Mouse (Mus musculus): ENCODE data around the gene Adam1a. TPM values are rescaled to one million over a fixed set of nuclear protein-coding genes. Genes with fewer than 3 reads are reported as not detected.

Gene Adam1a
- polyA plus RNA-seq, 1 experiment from 2014 or later = 1.5 TPM

DNA sequence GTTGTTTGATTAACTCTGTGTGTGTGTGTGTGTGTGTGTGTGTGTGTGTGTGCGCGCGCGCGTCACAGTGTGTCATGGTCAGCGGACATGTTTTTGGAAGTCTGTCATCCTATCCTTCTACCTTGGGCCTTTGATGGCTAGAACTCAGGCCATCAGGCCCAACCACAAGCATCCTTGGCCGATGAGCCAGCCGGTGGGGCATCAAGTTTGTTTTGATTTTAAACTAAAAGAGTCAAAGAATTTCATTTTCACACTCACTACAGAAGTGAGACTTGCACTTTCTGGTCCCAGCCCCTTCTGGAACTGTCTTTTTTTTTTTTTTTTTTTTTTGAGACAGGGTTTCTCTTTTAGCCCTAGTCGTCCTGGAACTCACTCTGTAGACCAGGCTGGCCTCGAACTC is 39.7 kb upstream of the Adam1a start:
- H3K9me3 ChIP-seq = no peaks in the 10 kb centered on the region
- H3K9ac ChIP-seq = no peak overlapping the region
- no peak overlapping the region for H3K27ac ChIP-seq
- H3K4me3 ChIP-seq = no peak overlapping the region
- H3K27me3 ChIP-seq = no peaks in the 10 kb centered on the region
- H3K4me1 ChIP-seq = peaks cover 18% of the 10 kb centered on the region
- no peak for ATAC-seq (ENCODE audit: insufficient number of reproducible peaks, low FRiP score, low TSS enrichment, low read depth)
- H3K4me2 ChIP-seq = no peak overlapping the region
- H3K36me3 ChIP-seq = peaks cover 6% of the 10 kb centered on the region; the same call in 1 of the 2 replicates
- 95% methylated on average over 10 of the region's 10 CpGs for WGBS

DNA sequence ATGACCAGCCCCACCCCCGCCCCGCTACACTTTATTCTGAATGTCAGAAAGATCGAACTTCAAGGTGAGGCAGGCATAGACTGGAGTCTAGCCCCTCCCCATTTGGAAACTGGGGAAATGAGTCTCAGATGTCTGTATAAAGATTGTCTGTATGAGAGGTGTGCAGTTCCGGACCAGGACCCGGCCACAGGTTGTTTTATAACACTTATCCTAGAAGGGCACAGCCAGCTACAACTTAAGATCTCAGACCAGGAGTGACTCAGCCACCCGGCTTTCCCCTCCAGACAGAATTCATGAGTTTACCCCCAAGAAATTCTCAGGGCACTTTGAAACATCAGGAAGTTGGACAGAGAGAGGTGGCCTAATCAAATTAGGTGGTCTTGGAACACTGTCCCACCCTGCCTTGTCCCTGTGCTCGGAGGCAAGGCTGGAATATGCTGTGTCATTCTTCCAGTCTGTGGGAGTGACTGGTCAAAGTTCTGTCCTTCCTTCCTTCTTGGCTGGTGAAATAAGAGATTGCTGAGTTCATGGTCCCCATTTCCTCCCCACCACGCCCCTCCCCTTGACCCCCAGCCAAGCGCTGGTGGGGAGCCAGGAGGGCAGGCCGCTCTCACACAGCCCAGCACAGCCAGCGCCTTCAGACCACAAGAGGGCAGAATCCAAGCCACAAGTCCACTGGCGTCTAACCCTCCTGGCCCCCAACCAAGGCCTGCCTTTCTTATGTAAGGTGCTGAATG is 38.7 kb upstream of the Adam1a start:
- peak overlapping the region; percentile 63 for H3K27ac ChIP-seq
- 54% methylated on average over 12 of the region's 12 CpGs for WGBS

DNA sequence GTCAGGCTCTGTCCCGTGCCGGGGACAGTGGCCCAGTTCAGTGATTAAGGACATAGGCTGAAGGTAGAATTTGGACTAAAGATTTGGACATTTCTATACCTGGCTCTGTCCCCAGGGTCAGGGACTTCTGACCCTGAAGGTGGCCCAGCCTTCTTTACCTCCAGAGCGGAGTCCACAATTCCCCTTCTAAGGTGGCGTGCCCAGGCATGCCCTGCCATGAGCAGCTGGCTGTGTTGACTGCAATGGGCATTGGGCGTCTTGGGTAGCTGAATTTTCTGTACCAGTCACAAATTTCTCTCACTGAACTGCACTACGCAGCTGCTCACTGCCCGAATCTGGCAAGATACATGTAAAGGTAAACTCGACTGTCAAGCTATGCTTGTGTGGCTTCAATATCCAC is 36.7 kb upstream of the Adam1a start:
- 78% methylated on average over 8 of the region's 8 CpGs for WGBS
- no peaks in the 10 kb centered on the region for H3K9me3 ChIP-seq
- H3K9ac ChIP-seq = no peak overlapping the region
- ATAC-seq (ENCODE audit: insufficient number of reproducible peaks, low FRiP score, low TSS enrichment, low read depth) = no peak
- peaks cover 36% of the 10 kb centered on the region for H3K36me3 ChIP-seq
- H3K27ac ChIP-seq = no peak overlapping the region
- H3K27me3 ChIP-seq = no peaks in the 10 kb centered on the region
- H3K4me1 ChIP-seq = peaks cover 17% of the 10 kb centered on the region
- no peak overlapping the region for H3K4me2 ChIP-seq
- no peak overlapping the region for H3K4me3 ChIP-seq

More for the DNA sequence above, 38.7 kb upstream of the Adam1a start:
- H3K9me3 ChIP-seq = no peaks in the 10 kb centered on the region
- no peak overlapping the region for H3K9ac ChIP-seq
- no peak overlapping the region for H3K4me2 ChIP-seq
- no peaks in the 10 kb centered on the region for H3K27me3 ChIP-seq
- peaks cover 18% of the 10 kb centered on the region for H3K4me1 ChIP-seq
- no peak for ATAC-seq (ENCODE audit: insufficient number of reproducible peaks, low FRiP score, low TSS enrichment, low read depth)
- H3K4me3 ChIP-seq = no peak overlapping the region
- H3K36me3 ChIP-seq = peaks cover 17% of the 10 kb centered on the region

DNA sequence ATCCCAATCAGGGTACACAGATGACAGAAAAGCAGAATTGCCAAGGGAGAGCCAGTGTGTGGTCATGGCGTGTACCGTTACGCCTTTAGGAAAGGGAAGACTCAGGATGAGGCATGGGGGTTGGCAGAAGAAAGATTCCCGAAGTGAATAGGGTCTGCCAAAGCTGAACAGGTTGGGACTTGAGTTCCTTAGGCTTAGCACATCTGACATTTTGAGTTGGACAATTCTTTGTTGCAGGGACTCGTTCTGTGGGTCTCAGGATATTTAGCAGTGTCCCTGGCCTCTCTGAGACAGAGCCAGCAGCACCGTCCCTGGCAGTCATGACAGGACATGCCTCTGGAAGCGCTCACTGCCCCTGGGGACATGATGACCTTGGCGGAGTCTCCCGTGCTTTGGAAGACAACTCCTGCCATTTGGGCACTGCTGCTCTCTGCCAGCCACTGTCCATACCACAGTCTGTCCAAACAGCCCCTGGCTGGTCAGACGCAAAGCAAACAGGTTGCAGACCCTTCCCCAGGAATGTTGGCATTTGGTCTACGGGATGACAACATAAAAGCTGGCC is 31.7 kb upstream of the Adam1a start:
- Histone ChIP-seq H3K36me3 (peaks cover 82% of the 10 kb centered on the region), H3K27ac (no peak overlapping the region)

DNA sequence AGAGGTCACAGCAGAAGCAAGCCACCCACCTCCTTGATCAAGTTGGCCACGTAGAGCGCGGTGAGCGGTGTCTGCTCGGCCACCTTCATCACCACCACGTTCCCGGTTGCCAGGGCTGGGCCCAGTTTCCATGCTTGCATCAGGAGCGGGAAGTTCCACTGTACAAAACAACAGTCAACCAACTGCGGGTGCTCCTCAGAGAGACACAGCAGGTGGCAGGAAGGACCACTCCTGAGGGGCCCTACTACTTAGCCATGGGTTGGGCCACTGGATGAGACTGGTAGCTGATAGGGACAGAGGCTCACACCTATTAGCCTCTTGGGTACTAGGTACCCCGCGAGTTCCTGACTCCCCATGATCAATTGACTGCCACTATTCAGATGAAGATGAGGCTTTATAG is 30.6 kb upstream of the Adam1a start:
- H3K36me3 ChIP-seq = peaks cover 93% of the 10 kb centered on the region
- WGBS = 93% methylated on average over 11 of the region's 11 CpGs
- H3K9ac ChIP-seq = no peak overlapping the region
- H3K4me2 ChIP-seq = no peak overlapping the region
- H3K9me3 ChIP-seq = no peaks in the 10 kb centered on the region
- H3K4me1 ChIP-seq = no peaks in the 10 kb centered on the region
- ATAC-seq (ENCODE audit: insufficient number of reproducible peaks, low FRiP score, low TSS enrichment, low read depth) = no peak
- no peaks in the 10 kb centered on the region for H3K27me3 ChIP-seq
- no peak overlapping the region for H3K4me3 ChIP-seq
- H3K27ac ChIP-seq = no peak overlapping the region

More for the DNA sequence above, 31.7 kb upstream of the Adam1a start:
- H3K4me3 ChIP-seq = no peak overlapping the region
- H3K27me3 ChIP-seq = no peaks in the 10 kb centered on the region
- no peak for ATAC-seq (ENCODE audit: insufficient number of reproducible peaks, low FRiP score, low TSS enrichment, low read depth)
- H3K9ac ChIP-seq = no peak overlapping the region
- no peak overlapping the region for H3K4me2 ChIP-seq
- no peaks in the 10 kb centered on the region for H3K9me3 ChIP-seq
- no peaks in the 10 kb centered on the region for H3K4me1 ChIP-seq
- whole genome bisulfite sequencing = 76% methylated on average over 11 of the region's 11 CpGs

DNA sequence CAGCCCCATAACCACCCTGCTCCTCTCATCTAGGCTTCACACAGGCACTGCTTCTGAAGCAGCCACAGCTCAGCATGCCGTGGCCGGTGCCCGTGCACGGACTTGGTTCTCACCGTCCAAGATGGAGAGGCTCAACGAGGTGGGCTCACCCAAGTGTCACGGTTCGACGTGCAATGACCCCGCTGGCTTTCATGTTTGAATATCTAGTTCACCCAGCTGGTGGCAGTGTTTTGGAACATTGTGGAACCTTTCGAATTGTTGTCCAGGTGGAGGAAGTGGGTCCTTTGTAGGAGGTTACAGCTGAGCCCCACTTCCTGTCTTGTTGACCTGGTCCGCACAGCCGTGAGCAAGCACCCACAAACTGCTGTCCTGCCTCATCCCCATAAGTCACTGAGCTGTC is 28.9 kb upstream of the Adam1a start:
- no peaks in the 10 kb centered on the region for H3K4me1 ChIP-seq
- H3K9me3 ChIP-seq = no peaks in the 10 kb centered on the region
- no peak overlapping the region for H3K4me2 ChIP-seq
- no peaks in the 10 kb centered on the region for H3K27me3 ChIP-seq
- H3K27ac ChIP-seq = no peak overlapping the region
- peaks cover 95% of the 10 kb centered on the region for H3K36me3 ChIP-seq
- no peak overlapping the region for H3K4me3 ChIP-seq
- WGBS = 89% methylated on average over 13 of the region's 13 CpGs
- no peak for ATAC-seq (ENCODE audit: insufficient number of reproducible peaks, low FRiP score, low TSS enrichment, low read depth)
- H3K9ac ChIP-seq = no peak overlapping the region

DNA sequence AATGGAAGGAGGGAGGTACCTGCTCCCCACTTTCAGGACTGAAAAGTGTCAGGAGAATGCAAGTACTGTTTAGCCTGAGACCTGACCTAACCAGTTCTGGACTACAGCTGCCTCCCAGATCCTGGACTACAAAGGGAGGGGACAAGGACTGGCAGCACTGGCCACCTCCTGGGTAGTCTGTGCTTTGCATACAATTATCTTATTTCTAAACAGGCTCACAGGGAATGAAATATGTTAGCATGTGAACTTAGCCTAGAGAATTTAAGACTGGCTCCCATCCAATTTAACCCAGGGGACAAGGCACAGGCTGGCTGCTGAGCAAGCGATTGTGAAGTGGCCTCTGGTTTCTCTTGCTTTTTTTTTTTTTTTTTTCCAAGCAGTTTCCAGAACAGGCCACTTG is 25.5 kb upstream of the Adam1a start:
- 56% methylated on average over 1 of the region's 1 CpGs for WGBS
- no peak for ATAC-seq (ENCODE audit: insufficient number of reproducible peaks, low FRiP score, low TSS enrichment, low read depth)
- Histone ChIP-seq H3K27me3 (no peaks in the 10 kb centered on the region), H3K4me2 (no peak overlapping the region), H3K9me3 (no peaks in the 10 kb centered on the region), H3K36me3 (peaks cover 89% of the 10 kb centered on the region), H3K4me1 (no peaks in the 10 kb centered on the region), H3K9ac (no peak overlapping the region), H3K4me3 (no peak overlapping the region), H3K27ac (no peak overlapping the region)

DNA sequence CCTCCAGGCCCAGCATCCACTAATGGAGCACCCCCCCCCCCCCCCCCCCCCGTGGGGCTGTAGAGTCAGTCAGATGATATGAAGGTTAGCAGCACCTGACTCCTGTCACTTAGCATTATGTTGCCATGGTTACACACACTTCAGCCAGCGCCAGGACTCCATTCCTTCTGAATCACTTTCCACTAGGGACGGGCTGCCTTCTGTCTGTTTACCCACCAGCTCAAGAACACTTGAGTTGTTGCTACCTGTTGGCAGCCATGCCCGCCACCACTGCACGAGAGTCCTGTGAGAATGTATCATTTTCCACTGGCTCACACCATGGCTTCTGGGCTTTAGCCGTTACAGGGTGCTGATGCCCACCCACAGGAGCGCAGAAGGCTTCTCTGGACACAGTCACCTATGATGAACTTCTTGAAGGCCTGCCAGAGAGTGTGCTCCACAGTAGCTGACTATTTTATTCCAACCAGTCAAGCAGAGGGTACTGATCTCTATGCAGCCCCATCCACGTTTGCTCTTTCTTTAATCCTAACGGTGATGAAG is 24.7 kb upstream of the Adam1a start:
- no peaks in the 10 kb centered on the region for H3K9me3 ChIP-seq
- no peak overlapping the region for H3K4me3 ChIP-seq
- no peak for ATAC-seq (ENCODE audit: insufficient number of reproducible peaks, low FRiP score, low TSS enrichment, low read depth)
- 81% methylated on average over 9 of the region's 9 CpGs for WGBS
- H3K4me2 ChIP-seq = no peak overlapping the region
- no peak overlapping the region for H3K9ac ChIP-seq
- no peaks in the 10 kb centered on the region for H3K4me1 ChIP-seq
- H3K27me3 ChIP-seq = no peaks in the 10 kb centered on the region
- no peak overlapping the region for H3K27ac ChIP-seq
- H3K36me3 ChIP-seq = peaks cover 81% of the 10 kb centered on the region

DNA sequence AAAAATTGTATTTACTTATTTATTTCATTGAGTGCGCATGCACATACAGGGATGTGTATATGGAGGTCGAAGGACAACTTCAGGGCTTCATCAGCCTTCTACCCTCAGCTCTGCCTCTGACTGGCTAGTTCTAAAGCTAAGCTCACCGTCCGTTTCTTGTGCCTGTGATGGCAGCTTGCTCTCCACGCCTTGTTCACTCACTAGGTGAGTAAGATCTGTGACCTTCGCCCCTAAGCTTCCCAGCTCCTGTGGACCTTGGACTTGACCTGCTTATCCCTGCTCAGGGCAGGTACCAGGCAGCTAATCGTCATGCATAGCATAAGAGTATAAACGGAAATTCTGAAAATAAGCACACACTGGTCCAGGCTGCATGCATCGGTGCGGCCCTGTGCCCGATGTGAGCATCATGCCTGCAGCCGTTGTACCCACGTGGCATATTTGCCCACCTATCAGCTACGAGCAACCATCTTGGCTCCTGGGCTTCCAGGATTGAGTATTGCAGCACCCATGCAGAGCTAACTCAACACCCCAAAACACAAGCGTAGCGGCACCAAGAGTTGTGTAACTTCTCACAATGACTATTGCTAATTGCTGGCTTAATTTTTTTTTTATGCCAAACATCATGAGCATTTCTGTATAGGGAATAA is 20.9 kb upstream of the Adam1a start:
- WGBS = 90% methylated on average over 16 of the region's 16 CpGs
- no peak overlapping the region for H3K9ac ChIP-seq
- no peak for ATAC-seq (ENCODE audit: insufficient number of reproducible peaks, low FRiP score, low TSS enrichment, low read depth)

DNA sequence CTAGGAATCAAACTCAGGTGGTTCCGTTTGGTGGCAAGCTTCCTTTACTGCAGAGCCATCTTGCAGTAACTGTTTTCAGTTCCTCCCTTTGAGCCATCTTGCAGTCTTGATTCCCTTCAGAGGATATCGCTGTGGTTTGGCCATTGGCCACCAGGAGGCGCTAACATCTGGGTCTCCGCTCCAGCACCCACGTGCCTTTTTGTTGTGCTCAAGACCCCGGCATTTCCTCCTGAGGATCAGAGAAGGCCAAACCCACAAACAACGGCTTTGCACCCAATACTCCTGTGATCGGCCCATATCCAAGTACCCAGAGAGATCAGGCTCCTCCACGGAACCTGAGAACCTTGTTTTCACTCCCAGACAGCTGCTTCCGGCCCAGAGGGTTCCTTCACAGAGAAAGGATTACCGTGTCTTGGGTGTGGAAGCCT is 19.2 kb upstream of the Adam1a start:
- Histone ChIP-seq H3K27ac (no peak overlapping the region), H3K36me3 (peaks cover 29% of the 10 kb centered on the region), H3K4me2 (peak overlapping the region; percentile 40), H3K4me3 (peak overlapping the region; percentile 12; the same call in 1 of the 2 replicates), H3K9ac (no peak overlapping the region), H3K4me1 (peaks cover 6% of the 10 kb centered on the region; the same call in 1 of the 2 replicates), H3K27me3 (no peaks in the 10 kb centered on the region), H3K9me3 (no peaks in the 10 kb centered on the region)
- no peak for ATAC-seq (ENCODE audit: insufficient number of reproducible peaks, low FRiP score, low TSS enrichment, low read depth)
- WGBS = 4% methylated on average over 11 of the region's 11 CpGs

More for the DNA sequence above, 20.9 kb upstream of the Adam1a start:
- Histone ChIP-seq H3K9me3 (no peaks in the 10 kb centered on the region), H3K36me3 (peaks cover 46% of the 10 kb centered on the region), H3K27ac (no peak overlapping the region), H3K27me3 (no peaks in the 10 kb centered on the region), H3K4me1 (peaks cover 6% of the 10 kb centered on the region; the same call in 1 of the 2 replicates), H3K4me3 (no peak overlapping the region), H3K4me2 (no peak overlapping the region)

DNA sequence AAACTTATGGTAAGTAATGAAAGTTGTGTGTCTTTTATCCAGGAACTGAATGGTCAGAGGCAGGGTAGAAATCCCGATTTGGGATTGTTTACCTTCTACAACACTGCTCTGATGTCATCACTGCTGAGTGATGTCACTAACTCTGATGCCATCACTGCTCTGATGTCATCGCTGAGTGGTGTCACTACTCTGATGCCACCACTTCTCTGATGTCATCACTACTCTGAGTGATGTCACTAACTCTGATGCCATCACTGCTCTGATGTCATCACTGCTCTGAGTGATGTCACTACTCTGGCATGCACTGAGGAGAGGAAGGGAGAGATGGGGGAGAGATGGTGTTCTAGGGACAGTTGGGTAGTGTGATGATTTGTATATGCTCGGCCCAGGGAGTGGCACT is 17.2 kb upstream of the Adam1a start:
- Histone ChIP-seq H3K27ac (no peak overlapping the region), H3K4me2 (no peak overlapping the region), H3K9ac (no peak overlapping the region), H3K4me1 (peaks cover 6% of the 10 kb centered on the region; the same call in 1 of the 2 replicates), H3K4me3 (no peak overlapping the region), H3K36me3 (0 out of 2 replicates have a peak, but pooled peaks cover 12% of the 10 kb centered on the region), H3K27me3 (no peaks in the 10 kb centered on the region), H3K9me3 (no peaks in the 10 kb centered on the region)
- WGBS = 89% methylated on average over 3 of the region's 3 CpGs
- ATAC-seq (ENCODE audit: insufficient number of reproducible peaks, low FRiP score, low TSS enrichment, low read depth) = no peak

DNA sequence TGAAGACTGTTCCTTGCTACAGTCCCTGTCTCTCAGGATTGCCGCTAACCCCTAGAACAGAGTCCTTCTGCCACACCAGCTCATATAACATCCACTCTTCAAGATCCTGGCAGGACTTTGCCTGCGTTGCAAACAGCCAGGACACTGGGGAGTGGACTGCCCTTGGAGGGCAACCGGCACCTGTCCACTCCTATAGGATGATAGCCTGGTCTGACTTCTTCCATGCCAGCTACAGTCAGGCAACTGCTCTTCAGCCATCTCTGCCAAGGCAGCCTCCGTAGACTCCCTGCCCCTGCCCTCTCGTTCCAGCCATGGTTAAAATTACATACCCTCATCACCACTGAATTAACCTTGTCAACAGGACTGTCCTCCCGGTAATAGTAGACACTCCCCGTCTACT is 3.9 kb upstream of the Adam1a start:
- no peaks in the 10 kb centered on the region for H3K9me3 ChIP-seq
- no peaks in the 10 kb centered on the region for H3K36me3 ChIP-seq
- no peaks in the 10 kb centered on the region for H3K27me3 ChIP-seq
- H3K4me3 ChIP-seq = no peak overlapping the region
- no peak overlapping the region for H3K9ac ChIP-seq
- H3K27ac ChIP-seq = no peak overlapping the region
- H3K4me1 ChIP-seq = peaks cover 11% of the 10 kb centered on the region
- no peak for ATAC-seq (ENCODE audit: insufficient number of reproducible peaks, low FRiP score, low TSS enrichment, low read depth)
- no peak overlapping the region for H3K4me2 ChIP-seq
- WGBS = 83% methylated on average over 7 of the region's 7 CpGs

Measured in limb, embryonic 15.5 days (tissue).